26 mouse cellular contexts compared by ENCODE assay signal in genomic region chr10:17417394-17417793, GRCm38 (mm10).
DNase-seq lines count a peak whose midpoint lies in the region; ATAC-seq and TF ChIP-seq lines count a peak whose summit lies in the region.
"Had no signal": no experiment of that assay in that cellular context is flagged by ENCODE, and none has a peak within 500 bp of the region (broad histone marks: within the 10 kb centered on the region; RNA-seq: fewer than 3 reads in every experiment).

No protein-coding gene starts in this region.

- no peak overlapping the region for H3K4me2 ChIP-seq in embryonic facial prominence, embryonic 14.5 days (ENCODE audit: low read depth, low read length)
- H3K4me2 ChIP-seq: embryonic facial prominence, embryonic 12.5 days; embryonic facial prominence, embryonic 15.5 days; forebrain, embryonic 12.5 days had no signal

- 0 out of 2 replicates have a peak overlapping the region, but pooled peaks have one; percentile 24 for H3K27ac ChIP-seq in embryonic facial prominence, embryonic 14.5 days (replicated peaks; ENCODE audit: low read depth, low read length)
- H3K27ac ChIP-seq in embryonic facial prominence, embryonic 10.5 days (replicated peaks) = no peak overlapping the region
- H3K27ac ChIP-seq in bone marrow macrophage, adult 2 months (ENCODE audit: insufficient read depth, low read depth, low read length) = 0 out of 2 replicates have a peak overlapping the region, but pooled peaks have one; percentile 56
- H3K27ac ChIP-seq in macrophage = peak overlapping the region; percentile 54; the same call in 1 of the 2 replicates
- H3K27ac ChIP-seq: embryonic facial prominence, embryonic 12.5 days; embryonic facial prominence, embryonic 15.5 days; forebrain, embryonic 10.5 days; forebrain, embryonic 12.5 days had no signal

- DNase-seq in embryonic facial prominence, embryonic 14.5 days (ENCODE audit: low spot score) = no peak
- DNase-seq in embryonic facial prominence, embryonic 10.5 days (ENCODE audit: low spot score) = no peak
- DNase-seq in thymus, postnatal 36 days = no peak
- DNase-seq in kidney, postnatal 10 days = no peak
- DNase-seq: adrenal gland, postnatal 25 days; cerebellum, adult 11 months; cerebellum, adult 18-20 months; cerebellum, adult 8-10 months; cerebellum, adult 9-11 months; cerebellum, postnatal 14 days; cerebellum, postnatal 36 days; embryo, embryonic 11 days had no signal

- H3K9ac ChIP-seq in embryonic facial prominence, embryonic 14.5 days (ENCODE audit: low read depth, low read length) = no peak overlapping the region
- H3K9ac ChIP-seq: embryonic facial prominence, embryonic 12.5 days; embryonic facial prominence, embryonic 15.5 days; forebrain, embryonic 12.5 days had no signal

- H3K4me1 ChIP-seq in embryonic facial prominence, embryonic 14.5 days (ENCODE audit: control insufficient read depth, insufficient read depth, low read length) = peaks cover 10% of the 10 kb centered on the region
- no peaks in the 10 kb centered on the region for H3K4me1 ChIP-seq in embryonic facial prominence, embryonic 10.5 days
- H3K4me1 ChIP-seq in bone marrow macrophage, adult 2 months (ENCODE audit: control insufficient read depth, insufficient read depth, low read length) = peaks cover 21% of the 10 kb centered on the region
- H3K4me1 ChIP-seq: embryonic facial prominence, embryonic 12.5 days; embryonic facial prominence, embryonic 15.5 days; forebrain, embryonic 10.5 days; forebrain, embryonic 12.5 days had no signal

- TF ChIP-seq CTCF in bone marrow macrophage, adult 2 months (IDR thresholded peaks at IDR 0.05; ENCODE audit: low read depth, low read length) = no peak

- WGBS in embryonic facial prominence, embryonic 14.5 days = 79% methylated on average over 1 of the region's 1 CpGs
- WGBS in embryonic facial prominence, embryonic 10.5 days = 94% methylated on average over 1 of the region's 1 CpGs
- WGBS in macrophage (ENCODE audit: missing documents) = 86% methylated on average over 1 of the region's 1 CpGs

- TF ChIP-seq POLR2A in bone marrow macrophage, adult 2 months (IDR thresholded peaks at IDR 0.05; ENCODE audit: borderline replicate concordance, low read depth, low read length) = no peak

- no peaks in the 10 kb centered on the region for H3K9me3 ChIP-seq in embryonic facial prominence, embryonic 14.5 days (ENCODE audit: control insufficient read depth, low read length)
- no peaks in the 10 kb centered on the region for H3K9me3 ChIP-seq in embryonic facial prominence, embryonic 10.5 days
- H3K9me3 ChIP-seq: embryonic facial prominence, embryonic 12.5 days; embryonic facial prominence, embryonic 15.5 days; forebrain, embryonic 10.5 days; forebrain, embryonic 12.5 days; G1E had no signal

- no peaks in the 10 kb centered on the region; the same call in 1 of the 2 replicates for H3K27me3 ChIP-seq in embryonic facial prominence, embryonic 14.5 days (replicated peaks; ENCODE audit: control insufficient read depth, insufficient read depth, low read length)
- no peaks in the 10 kb centered on the region for H3K27me3 ChIP-seq in embryonic facial prominence, embryonic 10.5 days (replicated peaks; ENCODE audit: low read depth, poor library complexity, severe bottlenecking)
- H3K27me3 ChIP-seq: CH12.LX; embryonic facial prominence, embryonic 12.5 days; embryonic facial prominence, embryonic 15.5 days; forebrain, embryonic 12.5 days; Patski had no signal

- no peaks in the 10 kb centered on the region for H3K79me2 ChIP-seq in macrophage (ENCODE audit: inconsistent target)

- no peak overlapping the region for H3K4me3 ChIP-seq in embryonic facial prominence, embryonic 14.5 days (ENCODE audit: low read depth, low read length)
- H3K4me3 ChIP-seq in embryonic facial prominence, embryonic 10.5 days = no peak overlapping the region
- H3K4me3 ChIP-seq in bone marrow macrophage, adult 2 months (ENCODE audit: insufficient read depth, low read length) = no peak overlapping the region
- H3K4me3 ChIP-seq in macrophage (ENCODE audit: inconsistent target) = no peak overlapping the region
- H3K4me3 ChIP-seq: embryonic facial prominence, embryonic 12.5 days; embryonic facial prominence, embryonic 15.5 days; erythroblast, embryonic 14.5 days; forebrain, embryonic 10.5 days; forebrain, embryonic 12.5 days had no signal

- H3K36me3 ChIP-seq in embryonic facial prominence, embryonic 14.5 days (ENCODE audit: control insufficient read depth, insufficient read depth, low read length) = no peaks in the 10 kb centered on the region
- H3K36me3 ChIP-seq in embryonic facial prominence, embryonic 10.5 days (replicated peaks) = no peaks in the 10 kb centered on the region
- H3K36me3 ChIP-seq in macrophage (ENCODE audit: inconsistent target) = no peaks in the 10 kb centered on the region
- H3K36me3 ChIP-seq: embryonic facial prominence, embryonic 12.5 days; embryonic facial prominence, embryonic 15.5 days; forebrain, embryonic 10.5 days; forebrain, embryonic 12.5 days; G1E had no signal

- no peak for ATAC-seq in embryonic facial prominence, embryonic 14.5 days (ENCODE audit: low read depth)
- ATAC-seq: activated CD4-positive, CD25-positive, alpha-beta regulatory T cell, adult 4 months; CD4-positive, CD25-positive, alpha-beta regulatory T cell, adult 4 months; forebrain, embryonic 14.5 days; forebrain, embryonic 16.5 days; Patski had no signal
